Mouse (Mus musculus) hindbrain, embryonic 16.5 days (tissue): ENCODE results near the gene Camkk1. TPM values are rescaled to one million over a fixed set of nuclear protein-coding genes. Genes with fewer than 3 reads are reported as not detected.

Source experiments
- ATAC-seq: fragments of 200-750 bp; cut with Nextera tagmentation; 2 replicates; pipeline ENCODE4 v1.8.0; 2017; ENCODE audit warnings: moderate TSS enrichment, moderate library complexity
- H3K27ac ChIP-seq: fragments of 300-500 bp; sonication (generic); 2 replicates; pipeline ENCODE4 v1.5.1; 2014; ENCODE audit warnings: low read depth, mild to moderate bottlenecking, control low read depth, low read length, moderate library complexity
- H3K27me3 ChIP-seq: fragments of 300-500 bp; sonication (generic); replicated peaks from 2 replicates; pipeline ENCODE4 v1.6.1; 2014; ENCODE audit warnings: low read length; ENCODE audit not compliant: control insufficient read depth, insufficient read depth
- H3K36me3 ChIP-seq: fragments of 300-500 bp; sonication (generic); 2 replicates; pipeline ENCODE4 v1.6.1; 2014; ENCODE audit warnings: mild to moderate bottlenecking, low read length, moderate library complexity, mixed read lengths; ENCODE audit not compliant: control insufficient read depth, insufficient read depth
- H3K4me1 ChIP-seq: fragments of 300-500 bp; sonication (generic); 2 replicates; pipeline ENCODE4 v1.6.1; 2014; ENCODE audit warnings: low read depth, low read length; ENCODE audit not compliant: control insufficient read depth, insufficient read depth
- H3K4me2 ChIP-seq: fragments of 300-500 bp; sonication (generic); 2 replicates; pipeline ENCODE4 v1.6.1; 2014; ENCODE audit warnings: mild to moderate bottlenecking, low read length, control low read depth, moderate library complexity
- H3K4me3 ChIP-seq: fragments of 300-500 bp; sonication (generic); 2 replicates; pipeline ENCODE4 v1.5.1; 2014; ENCODE audit warnings: mild to moderate bottlenecking, low read length, control low read depth, moderate library complexity
- H3K9ac ChIP-seq: fragments of 300-500 bp; sonication (generic); 2 replicates; pipeline ENCODE4 v1.6.1; 2014; ENCODE audit warnings: low read depth, mild to moderate bottlenecking, control low read depth, low read length, moderate library complexity
- H3K9me3 ChIP-seq: fragments of 300-500 bp; sonication (generic); 2 replicates; pipeline ENCODE4 v1.6.1; 2014; ENCODE audit warnings: mild to moderate bottlenecking, low read length, moderate library complexity; ENCODE audit not compliant: control insufficient read depth
- WGBS: fragments of 180-500 bp; shearing (Covaris S2); extraction: QIAGEN DNeasy Blood & Tissue Kit; methylation state at CpG from one replicate; pipeline ENCODE4 v1.1.7; 2014; 5-methylcytosine and 5-hydroxymethylcytosine counted together
- polyA plus RNA-seq: library from polyadenylated mRNA; unstranded; fragments of >200 nt; fragmentation: Nextera tagmentation; extraction: Ambion mirVana; gene quantifications from 2 replicates; pipeline ENCODE4 v1.2.1, GENCODE M21; 2015

Camkk1 gene
- 35.8 TPM in 2 replicates for polyA plus RNA-seq

DNA sequence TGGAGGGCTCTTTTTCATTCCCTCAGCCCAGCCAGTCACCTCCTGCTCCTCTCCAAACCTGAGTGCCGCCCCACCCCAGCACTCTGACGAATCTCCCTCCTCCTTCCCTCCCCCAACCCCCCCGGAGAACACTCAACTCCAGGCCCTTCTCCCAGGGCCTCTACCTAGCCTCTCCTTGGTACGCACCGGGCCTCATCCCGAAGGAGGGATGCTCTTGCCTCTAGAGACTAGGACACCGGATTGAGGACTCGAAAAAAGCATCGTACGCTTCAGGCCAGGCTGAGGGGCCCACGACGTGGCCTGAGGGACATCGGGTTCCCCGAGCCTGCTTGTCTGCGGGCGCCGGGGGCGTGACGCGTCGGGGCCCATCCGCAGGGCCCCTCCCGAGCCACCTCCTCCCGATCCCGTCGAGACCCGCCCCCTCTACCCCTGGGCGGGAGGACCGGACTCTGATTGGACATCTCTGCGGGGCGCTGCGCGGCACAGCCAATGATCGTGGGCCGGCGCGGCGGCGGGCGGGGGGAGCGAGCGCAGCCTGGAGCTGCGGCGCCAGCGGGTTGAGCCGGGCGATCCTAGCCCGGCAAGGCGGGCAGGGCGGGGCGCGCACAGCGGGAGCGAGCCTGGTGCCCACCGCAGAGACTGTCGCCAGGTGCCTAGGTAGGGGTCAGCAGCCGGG lies at the start of gene Camkk1:
Camkk1 (plus strand) TSS at position 538 of the 676 bp plus-strand sequence.
- Histone ChIP-seq H3K27me3 (peaks cover 2% of the 10 kb centered on the region; the same call in 1 of the 2 replicates), H3K4me3 (peak within 1 kb of the TSS; percentile 74), H3K36me3 (no peaks in the 10 kb centered on the region), H3K4me1 (peaks cover 17% of the 10 kb centered on the region), H3K27ac (peak within 1 kb of the TSS; percentile 80), H3K9ac (peak within 1 kb of the TSS; percentile 82), H3K9me3 (no peaks in the 10 kb centered on the region), H3K4me2 (peak within 1 kb of the TSS; percentile 83)
- ATAC-seq: peak; percentile 93
- under 1% methylated on average over 52 of the region's 57 CpGs for WGBS

DNA sequence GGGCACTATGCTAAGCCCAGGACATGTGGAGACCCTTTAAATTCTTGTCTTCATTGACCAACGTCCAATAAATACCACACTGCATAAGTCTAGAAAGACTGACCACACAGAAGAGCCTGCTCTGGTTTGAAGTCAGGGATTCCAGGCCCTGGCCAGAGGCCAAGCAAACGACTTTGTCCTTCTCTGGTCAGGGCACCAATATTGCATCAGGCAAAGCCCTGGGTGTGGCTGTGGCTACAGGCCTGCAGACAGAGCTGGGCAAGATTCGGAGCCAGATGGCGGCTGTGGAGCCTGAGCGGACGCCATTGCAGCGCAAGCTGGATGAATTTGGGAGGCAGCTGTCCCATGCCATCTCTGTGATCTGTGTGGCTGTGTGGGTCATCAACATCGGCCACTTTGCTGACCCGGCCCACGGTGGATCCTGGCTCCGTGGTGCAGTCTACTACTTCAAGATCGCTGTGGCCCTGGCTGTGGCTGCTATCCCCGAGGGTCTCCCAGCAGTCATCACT lies 43.8 kb upstream of the Camkk1 start:
- no peak for ATAC-seq
- Histone ChIP-seq H3K4me1 (no peaks in the 10 kb centered on the region), H3K27me3 (no peaks in the 10 kb centered on the region), H3K4me2 (no peak overlapping the region), H3K27ac (no peak overlapping the region), H3K4me3 (no peak overlapping the region), H3K36me3 (no peaks in the 10 kb centered on the region), H3K9ac (no peak overlapping the region), H3K9me3 (no peaks in the 10 kb centered on the region)
- WGBS: 91% methylated on average over 13 of the region's 13 CpGs

DNA sequence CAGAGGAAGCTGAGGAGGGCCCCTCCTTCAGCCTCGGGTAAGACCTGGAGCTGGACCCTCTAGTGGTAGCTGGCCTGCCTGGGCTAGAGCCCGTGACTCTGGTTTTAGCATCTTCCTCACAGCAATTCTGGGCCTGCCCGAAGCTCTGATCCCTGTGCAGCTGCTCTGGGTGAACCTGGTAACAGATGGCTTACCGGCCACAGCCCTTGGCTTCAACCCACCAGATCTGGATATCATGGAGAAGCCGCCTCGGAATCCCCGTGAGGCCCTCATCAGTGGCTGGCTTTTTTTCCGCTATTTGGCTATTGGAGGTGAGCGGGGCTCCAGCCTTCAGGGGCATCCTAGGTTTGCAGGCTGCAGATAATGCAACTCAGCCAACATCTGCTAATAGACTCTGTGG lies 36.3 kb upstream of the Camkk1 start:
- H3K9me3 ChIP-seq: no peaks in the 10 kb centered on the region
- no peaks in the 10 kb centered on the region for H3K36me3 ChIP-seq
- WGBS: 78% methylated on average over 9 of the region's 9 CpGs

DNA sequence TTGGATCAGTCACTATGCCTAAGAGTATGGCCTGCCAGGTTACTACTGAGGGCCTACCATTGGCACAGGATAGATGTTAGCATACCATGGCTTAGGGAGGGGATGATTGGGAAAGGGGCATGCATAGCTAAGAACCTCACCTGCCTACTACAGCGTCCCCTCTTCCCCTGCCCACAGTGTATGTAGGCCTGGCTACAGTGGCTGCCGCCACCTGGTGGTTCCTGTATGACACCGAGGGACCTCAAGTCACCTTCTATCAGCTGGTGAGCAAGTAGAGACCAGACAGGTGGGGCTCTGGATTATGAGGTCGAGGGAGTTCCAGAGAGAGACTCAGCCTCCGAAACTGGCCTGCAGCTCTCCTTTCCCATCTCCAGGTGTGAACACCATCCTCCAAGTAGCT lies 35.5 kb upstream of the Camkk1 start:
- 57% methylated on average over 5 of the region's 5 CpGs for WGBS
- H3K9ac ChIP-seq: no peak overlapping the region
- no peak for ATAC-seq

More for the DNA sequence above, 36.3 kb upstream of the Camkk1 start:
- Histone ChIP-seq H3K4me2 (no peak overlapping the region), H3K9ac (no peak overlapping the region), H3K4me3 (no peak overlapping the region), H3K27ac (no peak overlapping the region), H3K4me1 (no peaks in the 10 kb centered on the region), H3K27me3 (no peaks in the 10 kb centered on the region)
- ATAC-seq: no peak

DNA sequence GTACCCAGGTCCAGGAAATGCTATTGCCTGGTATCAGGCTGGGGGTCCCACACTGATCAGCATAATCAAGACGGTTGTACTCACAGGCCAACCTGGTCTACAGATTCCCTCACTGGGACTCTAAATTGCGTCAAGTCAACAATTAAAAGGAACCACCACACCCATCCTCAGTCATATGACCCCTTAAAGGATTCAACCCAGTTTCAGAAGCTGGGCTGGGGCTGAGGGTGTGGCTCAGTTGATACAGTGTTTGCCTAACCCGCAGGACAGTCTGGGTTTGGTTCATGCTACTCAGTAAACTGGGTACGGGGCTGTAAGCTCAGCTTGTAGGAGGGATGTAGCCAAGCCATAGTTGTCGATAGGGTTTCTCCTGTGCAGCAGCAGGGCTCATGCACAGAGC lies 32.1 kb upstream of the Camkk1 start:
- Histone ChIP-seq H3K4me2 (no peak overlapping the region), H3K27me3 (no peaks in the 10 kb centered on the region), H3K27ac (no peak overlapping the region), H3K9me3 (no peaks in the 10 kb centered on the region), H3K9ac (no peak overlapping the region), H3K36me3 (no peaks in the 10 kb centered on the region), H3K4me1 (no peaks in the 10 kb centered on the region), H3K4me3 (no peak overlapping the region)
- no peak for ATAC-seq
- 83% methylated on average over 5 of the region's 5 CpGs for WGBS

More for the DNA sequence above, 35.5 kb upstream of the Camkk1 start:
- Histone ChIP-seq H3K27me3 (no peaks in the 10 kb centered on the region), H3K9me3 (no peaks in the 10 kb centered on the region), H3K4me2 (no peak overlapping the region), H3K27ac (no peak overlapping the region), H3K4me3 (no peak overlapping the region), H3K36me3 (no peaks in the 10 kb centered on the region), H3K4me1 (no peaks in the 10 kb centered on the region)

DNA sequence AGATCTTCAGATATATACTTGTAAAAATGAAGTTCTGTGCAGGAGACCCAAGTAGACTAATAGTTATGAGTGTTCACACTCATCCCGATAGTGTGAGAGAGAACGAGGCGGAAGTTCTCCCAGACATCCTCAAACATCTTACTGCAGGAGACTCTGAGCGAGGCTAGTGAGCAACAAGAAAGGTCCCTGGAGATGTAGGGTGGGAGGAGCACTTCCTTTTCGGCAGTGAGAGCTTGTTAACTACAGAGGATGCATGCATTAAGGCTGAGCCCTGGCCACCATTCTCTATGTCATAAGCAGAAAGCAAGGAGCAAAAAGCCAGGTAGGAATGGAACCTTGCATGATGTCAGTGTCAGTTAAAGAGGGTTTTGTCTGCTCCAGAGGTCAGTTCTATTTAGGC lies 31.6 kb upstream of the Camkk1 start:
- Histone ChIP-seq H3K4me2 (no peak overlapping the region), H3K4me3 (no peak overlapping the region), H3K27ac (no peak overlapping the region), H3K27me3 (no peaks in the 10 kb centered on the region), H3K9me3 (no peaks in the 10 kb centered on the region), H3K36me3 (no peaks in the 10 kb centered on the region), H3K4me1 (no peaks in the 10 kb centered on the region), H3K9ac (no peak overlapping the region)
- 72% methylated on average over 5 of the region's 5 CpGs for WGBS
- no peak for ATAC-seq

DNA sequence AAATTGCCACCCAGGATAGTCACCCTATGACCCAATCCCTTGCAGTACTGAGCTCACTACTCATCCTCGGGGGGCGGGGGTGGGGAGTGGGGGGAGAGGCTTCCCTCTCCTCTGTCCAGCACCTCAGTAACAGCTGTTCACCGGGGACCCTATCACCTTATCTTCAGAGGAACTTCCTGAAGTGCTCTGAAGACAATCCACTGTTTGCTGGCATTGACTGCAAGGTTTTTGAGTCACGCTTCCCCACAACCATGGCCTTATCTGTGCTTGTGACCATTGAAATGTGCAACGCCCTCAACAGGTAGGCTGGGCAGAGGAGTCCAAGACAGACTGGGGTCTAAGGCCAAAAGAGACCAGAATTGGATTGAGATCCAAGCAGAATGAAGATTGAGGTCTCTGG lies 31.0 kb upstream of the Camkk1 start:
- H3K4me1 ChIP-seq: no peaks in the 10 kb centered on the region
- no peak overlapping the region for H3K9ac ChIP-seq
- H3K27me3 ChIP-seq: no peaks in the 10 kb centered on the region
- no peak overlapping the region for H3K4me3 ChIP-seq
- no peaks in the 10 kb centered on the region for H3K9me3 ChIP-seq
- H3K27ac ChIP-seq: no peak overlapping the region
- no peak overlapping the region for H3K4me2 ChIP-seq
- H3K36me3 ChIP-seq: no peaks in the 10 kb centered on the region
- no peak for ATAC-seq
- WGBS: 89% methylated on average over 5 of the region's 5 CpGs

DNA sequence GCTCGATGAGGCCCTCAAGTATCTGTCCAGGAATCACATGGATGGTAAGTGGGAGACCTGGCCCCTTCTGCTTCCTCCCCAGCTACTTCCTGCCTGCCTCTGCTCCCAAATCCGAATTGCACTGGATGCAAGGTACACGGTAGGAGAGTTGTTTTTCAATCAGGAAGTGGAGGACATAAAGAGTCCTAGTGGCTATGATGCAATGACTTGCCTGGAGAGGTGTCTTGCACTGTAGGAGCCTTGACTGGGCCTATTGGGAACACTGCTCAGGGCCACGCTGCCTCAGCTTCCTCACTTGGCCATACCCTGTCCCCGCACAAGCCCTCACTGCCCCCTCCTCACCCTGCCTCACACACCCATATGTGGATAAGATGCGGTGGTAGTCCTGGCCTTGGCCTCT lies 29.8 kb upstream of the Camkk1 start:
- Histone ChIP-seq H3K9ac (no peak overlapping the region), H3K27me3 (no peaks in the 10 kb centered on the region), H3K9me3 (no peaks in the 10 kb centered on the region), H3K36me3 (no peaks in the 10 kb centered on the region), H3K4me1 (no peaks in the 10 kb centered on the region), H3K27ac (no peak overlapping the region), H3K4me3 (no peak overlapping the region), H3K4me2 (no peak overlapping the region)
- 74% methylated on average over 6 of the region's 6 CpGs for WGBS
- no peak for ATAC-seq

DNA sequence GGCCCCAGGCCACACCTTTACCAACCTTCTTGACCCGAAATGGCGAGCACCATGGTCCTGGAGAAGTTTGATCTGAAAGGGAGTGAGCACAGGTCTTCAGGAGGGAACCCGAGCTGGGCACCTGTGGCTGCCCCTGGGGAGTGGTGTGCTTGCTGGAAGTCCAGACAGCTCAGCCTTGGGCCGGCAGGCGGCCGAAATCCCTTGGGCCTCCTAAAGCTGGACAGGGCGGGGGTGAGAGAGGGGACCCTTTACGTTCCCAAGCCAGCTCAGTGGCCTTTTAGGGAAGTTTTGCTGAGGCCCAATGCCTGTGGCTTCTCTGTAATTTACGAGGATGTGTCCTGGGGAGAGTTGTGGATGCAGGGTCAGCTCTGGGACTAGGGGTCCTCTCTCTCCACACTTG lies 28.1 kb upstream of the Camkk1 start:
- Histone ChIP-seq H3K36me3 (no peaks in the 10 kb centered on the region), H3K4me2 (no peak overlapping the region), H3K4me3 (no peak overlapping the region), H3K27me3 (no peaks in the 10 kb centered on the region), H3K4me1 (no peaks in the 10 kb centered on the region), H3K9ac (no peak overlapping the region), H3K27ac (no peak overlapping the region), H3K9me3 (no peaks in the 10 kb centered on the region)
- ATAC-seq: no peak
- 72% methylated on average over 9 of the region's 9 CpGs for WGBS
